Mouse (Mus musculus) liver, embryonic 13.5 days (tissue): ENCODE results near the gene Elmod1. TPM values are rescaled to one million over a fixed set of nuclear protein-coding genes. Genes with fewer than 3 reads are reported as not detected.

Experiments used
- ATAC-seq: fragments of 200-750 bp; cut with Nextera tagmentation; 2 replicates; pipeline ENCODE4 v1.8.0; 2017; ENCODE audit warnings: low read depth, mild to moderate bottlenecking, moderate number of reproducible peaks, moderate library complexity
- DNase-seq: peaks from one replicate; pipeline ENCODE4 v3.0.0; 2022
- H3K27ac ChIP-seq: fragments of 300-500 bp; sonication (generic); 2 replicates; pipeline ENCODE4 v1.5.1; 2015; ENCODE audit warnings: moderate library complexity, mild to moderate bottlenecking, inconsistent platforms
- H3K27me3 ChIP-seq: fragments of 300-500 bp; sonication (generic); 2 replicates; pipeline ENCODE4 v1.6.1; 2015; ENCODE audit warnings: mild to moderate bottlenecking, inconsistent platforms
- H3K36me3 ChIP-seq: fragments of 300-500 bp; sonication (generic); 2 replicates; pipeline ENCODE4 v1.6.1; 2015; ENCODE audit warnings: mild to moderate bottlenecking, inconsistent platforms
- H3K4me1 ChIP-seq: fragments of 300-500 bp; sonication (generic); replicated peaks from 2 replicates; pipeline ENCODE4 v1.6.1; 2015; ENCODE audit warnings: inconsistent platforms
- H3K4me2 ChIP-seq: fragments of 300-500 bp; sonication (generic); 2 replicates; pipeline ENCODE4 v1.6.1; 2015; ENCODE audit warnings: inconsistent platforms, mild to moderate bottlenecking, moderate library complexity
- H3K4me3 ChIP-seq: fragments of 300-500 bp; sonication (generic); replicated peaks from 2 replicates; pipeline ENCODE4 v1.5.1; 2015; ENCODE audit warnings: mild to moderate bottlenecking, inconsistent platforms
- H3K9ac ChIP-seq: fragments of 300-500 bp; sonication (generic); 2 replicates; pipeline ENCODE4 v1.6.1; 2015; ENCODE audit warnings: mild to moderate bottlenecking, inconsistent platforms
- H3K9me3 ChIP-seq: fragments of 300-500 bp; sonication (generic); replicated peaks from 2 replicates; pipeline ENCODE4 v1.6.1; 2016; ENCODE audit warnings: inconsistent platforms
- WGBS: fragments of 180-500 bp; shearing (Covaris S2); methylation state at CpG from one replicate; pipeline ENCODE4 v1.1.7; 2015; ENCODE audit not compliant: insufficient replicate concordance; 5-methylcytosine and 5-hydroxymethylcytosine counted together
- polyA plus RNA-seq: library from polyadenylated mRNA; unstranded; fragments of >200 nt; fragmentation: Nextera tagmentation; extraction: Ambion mirVana; gene quantifications from 2 replicates; pipeline ENCODE4 v1.2.1, GENCODE M21; 2015

The Elmod1 gene
- polyA plus RNA-seq, 1 experiment from 2014 or later: 0.07 TPM

GRCm38 (mm10) chr9:53957021-53957420 is 18.1 kb downstream of the Elmod1 start:
- no peaks in the 10 kb centered on the region for H3K4me1 ChIP-seq
- no peaks in the 10 kb centered on the region for H3K9me3 ChIP-seq
- H3K27ac ChIP-seq: no peak overlapping the region
- no peak overlapping the region for H3K4me3 ChIP-seq
- no peaks in the 10 kb centered on the region for H3K27me3 ChIP-seq
- DNase-seq (no peak), ATAC-seq (no peak)
- no peak overlapping the region for H3K4me2 ChIP-seq
- H3K36me3 ChIP-seq: no peaks in the 10 kb centered on the region
- H3K9ac ChIP-seq: no peak overlapping the region
- 55% methylated on average over 11 of the region's 11 CpGs for WGBS

- Histone ChIP-seq H3K4me2 (no peak overlapping the region), H3K9me3 (no peaks in the 10 kb centered on the region), H3K27me3 (no peaks in the 10 kb centered on the region), H3K27ac (no peak overlapping the region), H3K9ac (no peak overlapping the region), H3K36me3 (no peaks in the 10 kb centered on the region), H3K4me3 (no peak overlapping the region), H3K4me1 (no peaks in the 10 kb centered on the region)
- WGBS: 29% methylated on average over 6 of the region's 6 CpGs
- DNase-seq (no peak), ATAC-seq (no peak)
Measured at GRCm38 (mm10) chr9:53954853-53955252, 20.2 kb downstream of the Elmod1 start.

GRCm38 (mm10) chr9:53947463-53947862 is 27.6 kb downstream of the Elmod1 start:
- Histone ChIP-seq H3K36me3 (no peaks in the 10 kb centered on the region), H3K27me3 (no peaks in the 10 kb centered on the region), H3K4me3 (no peak overlapping the region), H3K27ac (no peak overlapping the region), H3K4me1 (no peaks in the 10 kb centered on the region), H3K9ac (no peak overlapping the region), H3K4me2 (no peak overlapping the region), H3K9me3 (no peaks in the 10 kb centered on the region)
- 81% methylated on average over 2 of the region's 2 CpGs for WGBS
- ATAC-seq (no peak), DNase-seq (no peak)

GRCm38 (mm10) chr9:53938555-53938954 is 36.5 kb downstream of the Elmod1 start:
- no peak overlapping the region for H3K9ac ChIP-seq
- no peaks in the 10 kb centered on the region for H3K36me3 ChIP-seq
- H3K27me3 ChIP-seq: no peaks in the 10 kb centered on the region
- ATAC-seq (no peak), DNase-seq (no peak)
- no peaks in the 10 kb centered on the region for H3K9me3 ChIP-seq
- no peak overlapping the region for H3K4me3 ChIP-seq
- no peak overlapping the region for H3K4me2 ChIP-seq
- H3K27ac ChIP-seq: no peak overlapping the region
- no peaks in the 10 kb centered on the region for H3K4me1 ChIP-seq
- 50% methylated on average over 3 of the region's 3 CpGs for WGBS

GRCm38 (mm10) chr9:53934179-53934578 is 40.9 kb downstream of the Elmod1 start:
- H3K9me3 ChIP-seq: no peaks in the 10 kb centered on the region
- no peak overlapping the region for H3K27ac ChIP-seq
- no peak overlapping the region for H3K4me3 ChIP-seq
- ATAC-seq (no peak), DNase-seq (no peak)
- no peaks in the 10 kb centered on the region for H3K4me1 ChIP-seq
- H3K4me2 ChIP-seq: no peak overlapping the region
- no peak overlapping the region for H3K9ac ChIP-seq
- no peaks in the 10 kb centered on the region for H3K27me3 ChIP-seq
- WGBS: 54% methylated on average over 13 of the region's 13 CpGs
- H3K36me3 ChIP-seq: no peaks in the 10 kb centered on the region

- no peak overlapping the region for H3K27ac ChIP-seq
- WGBS: 64% methylated on average over 4 of the region's 4 CpGs
- no peaks in the 10 kb centered on the region for H3K27me3 ChIP-seq
- no peak overlapping the region for H3K4me3 ChIP-seq
- H3K9me3 ChIP-seq: no peaks in the 10 kb centered on the region
- no peak for ATAC-seq
- no peak for DNase-seq
- H3K4me1 ChIP-seq: no peaks in the 10 kb centered on the region
- no peaks in the 10 kb centered on the region for H3K36me3 ChIP-seq
- H3K9ac ChIP-seq: no peak overlapping the region
- no peak overlapping the region for H3K4me2 ChIP-seq
Measured at GRCm38 (mm10) chr9:53933375-53933774, 41.7 kb downstream of the Elmod1 start.

GRCm38 (mm10) chr9:53930906-53931305 is 44.2 kb downstream of the Elmod1 start:
- no peak overlapping the region for H3K9ac ChIP-seq
- H3K4me3 ChIP-seq: no peak overlapping the region
- WGBS: 40% methylated on average over 7 of the region's 7 CpGs
- H3K27ac ChIP-seq: no peak overlapping the region
- H3K4me1 ChIP-seq: no peaks in the 10 kb centered on the region
- H3K27me3 ChIP-seq: no peaks in the 10 kb centered on the region
- no peak for DNase-seq
- no peak overlapping the region for H3K4me2 ChIP-seq
- no peak for ATAC-seq
- H3K36me3 ChIP-seq: no peaks in the 10 kb centered on the region
- H3K9me3 ChIP-seq: no peaks in the 10 kb centered on the region

GRCm38 (mm10) chr9:53921061-53921460 is 54.0 kb downstream of the Elmod1 start:
- no peaks in the 10 kb centered on the region for H3K27me3 ChIP-seq
- H3K4me3 ChIP-seq: no peak overlapping the region
- H3K4me1 ChIP-seq: no peaks in the 10 kb centered on the region
- no peak overlapping the region for H3K9ac ChIP-seq
- ATAC-seq (no peak), DNase-seq (no peak)
- H3K9me3 ChIP-seq: no peaks in the 10 kb centered on the region
- H3K36me3 ChIP-seq: no peaks in the 10 kb centered on the region
- H3K27ac ChIP-seq: no peak overlapping the region
- 58% methylated on average over 1 of the region's 1 CpGs for WGBS
- no peak overlapping the region for H3K4me2 ChIP-seq

GRCm38 (mm10) chr9:53915929-53916721 is 59.0 kb downstream of the Elmod1 start:
- Histone ChIP-seq H3K4me2 (no peak overlapping the region), H3K27me3 (no peaks in the 10 kb centered on the region), H3K9me3 (no peaks in the 10 kb centered on the region), H3K9ac (no peak overlapping the region), H3K27ac (no peak overlapping the region), H3K4me3 (no peak overlapping the region), H3K4me1 (no peaks in the 10 kb centered on the region), H3K36me3 (no peaks in the 10 kb centered on the region)
- ATAC-seq (no peak), DNase-seq (no peak)
- 69% methylated on average over 10 of the region's 10 CpGs for WGBS

GRCm38 (mm10) chr9:53910823-53911222 is 64.3 kb downstream of the Elmod1 start:
- Histone ChIP-seq H3K9me3 (no peaks in the 10 kb centered on the region), H3K4me2 (no peak overlapping the region), H3K9ac (no peak overlapping the region), H3K36me3 (no peaks in the 10 kb centered on the region), H3K4me1 (no peaks in the 10 kb centered on the region), H3K27ac (no peak overlapping the region), H3K4me3 (no peak overlapping the region), H3K27me3 (no peaks in the 10 kb centered on the region)
- ATAC-seq (no peak), DNase-seq (no peak)
- 64% methylated on average over 2 of the region's 2 CpGs for WGBS

- Histone ChIP-seq H3K9me3 (no peaks in the 10 kb centered on the region), H3K27me3 (no peaks in the 10 kb centered on the region), H3K4me3 (no peak overlapping the region), H3K27ac (no peak overlapping the region), H3K9ac (no peak overlapping the region), H3K4me2 (no peak overlapping the region), H3K4me1 (no peaks in the 10 kb centered on the region), H3K36me3 (no peaks in the 10 kb centered on the region)
- no peak for ATAC-seq
- no peak for DNase-seq
- WGBS: 66% methylated on average over 5 of the region's 5 CpGs
Measured at GRCm38 (mm10) chr9:53910331-53910730, 64.8 kb downstream of the Elmod1 start.

GRCm38 (mm10) chr9:53906798-53907197 is 68.3 kb downstream of the Elmod1 start:
- no peak overlapping the region for H3K27ac ChIP-seq
- no peaks in the 10 kb centered on the region for H3K36me3 ChIP-seq
- ATAC-seq: no peak
- H3K4me3 ChIP-seq: no peak overlapping the region
- DNase-seq: no peak
- H3K9ac ChIP-seq: no peak overlapping the region
- H3K4me2 ChIP-seq: no peak overlapping the region
- 0 out of 2 replicates have a peak, but pooled peaks cover 2% of the 10 kb centered on the region for H3K9me3 ChIP-seq
- H3K4me1 ChIP-seq: no peaks in the 10 kb centered on the region
- no peaks in the 10 kb centered on the region for H3K27me3 ChIP-seq
- WGBS: 73% methylated on average over 10 of the region's 10 CpGs
